Mouse (Mus musculus) forebrain, embryonic 11.5 days (tissue): Measurements from ENCODE around the gene Tnfsf15. TPM values are rescaled to one million over a fixed set of nuclear protein-coding genes. Genes with fewer than 3 reads are reported as not detected.

Experiments used
- ATAC-seq: fragments of 200-750 bp; cut with Nextera tagmentation; replicated peaks from 2 replicates; pipeline ENCODE4 v1.8.0; 2017; ENCODE audit warnings: moderate TSS enrichment; ENCODE audit not compliant: low FRiP score
- DNase-seq: peaks from one replicate; pipeline ENCODE4 v3.0.0-alpha.2; 2017; ENCODE audit warnings: low spot score
- H3K27ac ChIP-seq: fragments of 300-500 bp; sonication (generic); 2 replicates; pipeline ENCODE4 v1.5.1; 2014; ENCODE audit warnings: low read depth, low read length
- H3K27me3 ChIP-seq: fragments of 300-500 bp; sonication (generic); 2 replicates; pipeline ENCODE4 v1.6.1; 2014; ENCODE audit warnings: mild to moderate bottlenecking, low read length, mixed read lengths; ENCODE audit not compliant: control insufficient read depth, insufficient read depth
- H3K36me3 ChIP-seq: fragments of 300-500 bp; sonication (generic); 2 replicates; pipeline ENCODE4 v1.6.1; 2014; ENCODE audit warnings: mild to moderate bottlenecking, low read length, moderate library complexity, mixed read lengths; ENCODE audit not compliant: control insufficient read depth, insufficient read depth
- H3K4me1 ChIP-seq: fragments of 300-500 bp; sonication (generic); replicated peaks from 2 replicates; pipeline ENCODE4 v1.6.1; 2014; ENCODE audit warnings: low read length, mixed read lengths; ENCODE audit not compliant: control insufficient read depth, insufficient read depth
- H3K4me2 ChIP-seq: fragments of 300-500 bp; sonication (generic); 2 replicates; pipeline ENCODE4 v1.6.1; 2014; ENCODE audit warnings: low read depth, mild to moderate bottlenecking, low read length, moderate library complexity, mixed read lengths; ENCODE audit not compliant: severe bottlenecking
- H3K4me3 ChIP-seq: fragments of 300-500 bp; sonication (generic); 2 replicates; pipeline ENCODE4 v1.5.1; 2014; ENCODE audit warnings: low read depth, low read length
- H3K9ac ChIP-seq: fragments of 300-500 bp; sonication (generic); 2 replicates; pipeline ENCODE4 v1.6.1; 2014; ENCODE audit warnings: low read length
- H3K9me3 ChIP-seq: fragments of 300-500 bp; sonication (generic); 2 replicates; pipeline ENCODE4 v1.6.1; 2016; ENCODE audit warnings: low read length, mixed read lengths; ENCODE audit not compliant: control insufficient read depth
- WGBS: fragments of 180-500 bp; shearing (Covaris S2); extraction: QIAGEN DNeasy Blood & Tissue Kit; methylation state at CpG from one replicate; pipeline ENCODE4 v1.1.7; 2014; 5-methylcytosine and 5-hydroxymethylcytosine counted together
- polyA plus RNA-seq: library from polyadenylated mRNA; unstranded; fragments of >200 nt; fragmentation: Nextera tagmentation; extraction: Ambion mirVana; gene quantifications from 2 replicates; pipeline ENCODE4 v1.2.1, GENCODE M21; 2014

The Tnfsf15 gene
- polyA plus RNA-seq, 1 experiment from 2014 or later, result not detected

- DNase-seq, result no peak
- no peaks in the 10 kb centered on the region for H3K36me3 ChIP-seq
- H3K4me1 ChIP-seq, result no peaks in the 10 kb centered on the region
- H3K4me3 ChIP-seq, result no peak overlapping the region
- H3K4me2 ChIP-seq, result no peak overlapping the region
- no peaks in the 10 kb centered on the region for H3K27me3 ChIP-seq
- no peak overlapping the region for H3K9ac ChIP-seq
- no peak overlapping the region for H3K27ac ChIP-seq
- 71% methylated on average over 16 of the region's 16 CpGs for WGBS
- no peak for ATAC-seq
- H3K9me3 ChIP-seq, result no peaks in the 10 kb centered on the region
Observed at GRCm38 (mm10) chr4:63752687-63753523, 8.0 kb upstream of the Tnfsf15 start.

GRCm38 (mm10) chr4:63748061-63748730, 3.3 kb upstream of the Tnfsf15 start:
- H3K9ac ChIP-seq, result no peak overlapping the region
- no peak overlapping the region for H3K27ac ChIP-seq
- no peak for ATAC-seq
- H3K4me1 ChIP-seq, result no peaks in the 10 kb centered on the region
- H3K9me3 ChIP-seq, result no peaks in the 10 kb centered on the region
- H3K36me3 ChIP-seq, result no peaks in the 10 kb centered on the region
- H3K27me3 ChIP-seq, result no peaks in the 10 kb centered on the region
- DNase-seq, result no peak
- H3K4me3 ChIP-seq, result no peak overlapping the region
- 82% methylated on average over 3 of the region's 3 CpGs for WGBS
- no peak overlapping the region for H3K4me2 ChIP-seq

- Histone ChIP-seq H3K4me3 (no peak overlapping the region), H3K4me2 (no peak overlapping the region), H3K4me1 (no peaks in the 10 kb centered on the region), H3K9ac (no peak overlapping the region), H3K36me3 (no peaks in the 10 kb centered on the region), H3K9me3 (no peaks in the 10 kb centered on the region), H3K27me3 (no peaks in the 10 kb centered on the region), H3K27ac (no peak overlapping the region)
- 77% methylated on average over 6 of the region's 6 CpGs for WGBS
- no peak for DNase-seq
- ATAC-seq, result no peak
Observed at GRCm38 (mm10) chr4:63745271-63745670, 358 bp upstream of the Tnfsf15 start.

- no peak for ATAC-seq
- WGBS, result 72% methylated on average over 1 of the region's 1 CpGs
- H3K9ac ChIP-seq, result no peak overlapping the region
- no peaks in the 10 kb centered on the region for H3K9me3 ChIP-seq
- H3K27me3 ChIP-seq, result no peaks in the 10 kb centered on the region
- H3K27ac ChIP-seq, result no peak overlapping the region
- no peak overlapping the region for H3K4me2 ChIP-seq
- no peak for DNase-seq
- H3K36me3 ChIP-seq, result no peaks in the 10 kb centered on the region
- H3K4me1 ChIP-seq, result no peaks in the 10 kb centered on the region
- H3K4me3 ChIP-seq, result no peak overlapping the region
Observed at GRCm38 (mm10) chr4:63743660-63744059, 1.3 kb downstream of the Tnfsf15 start.

GRCm38 (mm10) chr4:63742763-63743371, 2.0 kb downstream of the Tnfsf15 start:
- Histone ChIP-seq H3K27ac (no peak overlapping the region), H3K4me3 (no peak overlapping the region), H3K27me3 (no peaks in the 10 kb centered on the region), H3K36me3 (no peaks in the 10 kb centered on the region), H3K9me3 (no peaks in the 10 kb centered on the region), H3K4me2 (no peak overlapping the region), H3K9ac (no peak overlapping the region), H3K4me1 (no peaks in the 10 kb centered on the region)
- no peak for ATAC-seq
- no peak for DNase-seq
- 82% methylated on average over 5 of the region's 5 CpGs for WGBS

- Histone ChIP-seq H3K27ac (no peak overlapping the region), H3K27me3 (no peaks in the 10 kb centered on the region), H3K4me3 (no peak overlapping the region), H3K4me1 (no peaks in the 10 kb centered on the region), H3K9me3 (no peaks in the 10 kb centered on the region), H3K4me2 (no peak overlapping the region), H3K36me3 (no peaks in the 10 kb centered on the region), H3K9ac (no peak overlapping the region)
- DNase-seq (no peak), ATAC-seq (no peak)
- WGBS, result 72% methylated on average over 7 of the region's 7 CpGs
Observed at GRCm38 (mm10) chr4:63742101-63742500, 2.8 kb downstream of the Tnfsf15 start.

- DNase-seq (no peak), ATAC-seq (no peak)
- no peaks in the 10 kb centered on the region for H3K4me1 ChIP-seq
- H3K27ac ChIP-seq, result no peak overlapping the region
- WGBS, result 76% methylated on average over 4 of the region's 4 CpGs
- H3K9ac ChIP-seq, result no peak overlapping the region
- H3K27me3 ChIP-seq, result no peaks in the 10 kb centered on the region
- no peaks in the 10 kb centered on the region for H3K36me3 ChIP-seq
- H3K4me2 ChIP-seq, result no peak overlapping the region
- H3K9me3 ChIP-seq, result no peaks in the 10 kb centered on the region
- H3K4me3 ChIP-seq, result no peak overlapping the region
Observed at GRCm38 (mm10) chr4:63740761-63741160, 4.2 kb downstream of the Tnfsf15 start.

- no peak overlapping the region for H3K27ac ChIP-seq
Observed at GRCm38 (mm10) chr4:63740001-63740400, 4.9 kb downstream of the Tnfsf15 start.

More at GRCm38 (mm10) chr4:63740001-63740400, 4.9 kb downstream of the Tnfsf15 start:
- Histone ChIP-seq H3K9ac (no peak overlapping the region), H3K4me2 (no peak overlapping the region), H3K9me3 (no peaks in the 10 kb centered on the region), H3K4me3 (no peak overlapping the region), H3K36me3 (no peaks in the 10 kb centered on the region), H3K4me1 (no peaks in the 10 kb centered on the region), H3K27me3 (no peaks in the 10 kb centered on the region)
- DNase-seq (no peak), ATAC-seq (no peak)
- 87% methylated on average over 3 of the region's 3 CpGs for WGBS
